Mouse (Mus musculus) forebrain, embryonic 11.5 days (tissue): Measurements from ENCODE around the gene Idh3g. TPM values are rescaled to one million over a fixed set of nuclear protein-coding genes. Genes with fewer than 3 reads are reported as not detected.
A peak's percentile ranks its signal among the peaks of the same experiment; 100 is the strongest.

ENCODE experiments used
- ATAC-seq: fragments of 200-750 bp; cut with Nextera tagmentation; replicated peaks from 2 replicates; pipeline ENCODE4 v1.8.0; 2017; ENCODE audit warnings: moderate TSS enrichment; ENCODE audit not compliant: low FRiP score
- DNase-seq: peaks from one replicate; pipeline ENCODE4 v3.0.0-alpha.2; 2017; ENCODE audit warnings: low spot score
- H3K27ac ChIP-seq: fragments of 300-500 bp; sonication (generic); 2 replicates; pipeline ENCODE4 v1.5.1; 2014; ENCODE audit warnings: low read depth, low read length
- H3K27me3 ChIP-seq: fragments of 300-500 bp; sonication (generic); 2 replicates; pipeline ENCODE4 v1.6.1; 2014; ENCODE audit warnings: mild to moderate bottlenecking, low read length, mixed read lengths; ENCODE audit not compliant: control insufficient read depth, insufficient read depth
- H3K36me3 ChIP-seq: fragments of 300-500 bp; sonication (generic); 2 replicates; pipeline ENCODE4 v1.6.1; 2014; ENCODE audit warnings: mild to moderate bottlenecking, low read length, moderate library complexity, mixed read lengths; ENCODE audit not compliant: control insufficient read depth, insufficient read depth
- H3K4me1 ChIP-seq: fragments of 300-500 bp; sonication (generic); replicated peaks from 2 replicates; pipeline ENCODE4 v1.6.1; 2014; ENCODE audit warnings: low read length, mixed read lengths; ENCODE audit not compliant: control insufficient read depth, insufficient read depth
- H3K4me2 ChIP-seq: fragments of 300-500 bp; sonication (generic); 2 replicates; pipeline ENCODE4 v1.6.1; 2014; ENCODE audit warnings: low read depth, mild to moderate bottlenecking, low read length, moderate library complexity, mixed read lengths; ENCODE audit not compliant: severe bottlenecking
- H3K4me3 ChIP-seq: fragments of 300-500 bp; sonication (generic); 2 replicates; pipeline ENCODE4 v1.5.1; 2014; ENCODE audit warnings: low read depth, low read length
- H3K9ac ChIP-seq: fragments of 300-500 bp; sonication (generic); 2 replicates; pipeline ENCODE4 v1.6.1; 2014; ENCODE audit warnings: low read length
- H3K9me3 ChIP-seq: fragments of 300-500 bp; sonication (generic); 2 replicates; pipeline ENCODE4 v1.6.1; 2016; ENCODE audit warnings: low read length, mixed read lengths; ENCODE audit not compliant: control insufficient read depth
- WGBS: fragments of 180-500 bp; shearing (Covaris S2); extraction: QIAGEN DNeasy Blood & Tissue Kit; methylation state at CpG from one replicate; pipeline ENCODE4 v1.1.7; 2014; 5-methylcytosine and 5-hydroxymethylcytosine counted together
- polyA plus RNA-seq: library from polyadenylated mRNA; unstranded; fragments of >200 nt; fragmentation: Nextera tagmentation; extraction: Ambion mirVana; gene quantifications from 2 replicates; pipeline ENCODE4 v1.2.1, GENCODE M21; 2014

Gene Idh3g
- polyA plus RNA-seq, 1 experiment from 2014 or later: 170 TPM

- no peaks in the 10 kb centered on the region for H3K9me3 ChIP-seq
- 88% methylated on average over 2 of the region's 2 CpGs for WGBS
- no peak overlapping the region for H3K27ac ChIP-seq
- H3K4me3 ChIP-seq: no peak overlapping the region
- no peaks in the 10 kb centered on the region for H3K36me3 ChIP-seq
- ATAC-seq (no peak), DNase-seq (no peak)
- H3K4me1 ChIP-seq: no peaks in the 10 kb centered on the region
- no peak overlapping the region for H3K9ac ChIP-seq
- no peak overlapping the region for H3K4me2 ChIP-seq
- H3K27me3 ChIP-seq: no peaks in the 10 kb centered on the region
These were observed 10.8 kb upstream of the Idh3g start for GRCm38 (mm10) chrX:73797511-73797910.

GRCm38 (mm10) chrX:73793505-73793904 lies 6.8 kb upstream of the Idh3g start:
- no peaks in the 10 kb centered on the region for H3K36me3 ChIP-seq
- DNase-seq (no peak), ATAC-seq (no peak)
- no peak overlapping the region for H3K27ac ChIP-seq
- no peaks in the 10 kb centered on the region for H3K9me3 ChIP-seq
- 18% methylated on average over 1 of the region's 1 CpGs for WGBS
- H3K4me3 ChIP-seq: no peak overlapping the region
- H3K9ac ChIP-seq: no peak overlapping the region
- H3K27me3 ChIP-seq: no peaks in the 10 kb centered on the region
- H3K4me2 ChIP-seq: no peak overlapping the region
- no peaks in the 10 kb centered on the region for H3K4me1 ChIP-seq

- ATAC-seq (no peak), DNase-seq (no peak)
- Histone ChIP-seq H3K4me1 (no peaks in the 10 kb centered on the region), H3K9me3 (no peaks in the 10 kb centered on the region), H3K27me3 (no peaks in the 10 kb centered on the region), H3K4me3 (no peak overlapping the region), H3K9ac (no peak overlapping the region), H3K4me2 (no peak overlapping the region), H3K27ac (no peak overlapping the region), H3K36me3 (no peaks in the 10 kb centered on the region)
These were observed 6.3 kb upstream of the Idh3g start for GRCm38 (mm10) chrX:73793039-73793438.

GRCm38 (mm10) chrX:73788501-73788900 lies 1.8 kb upstream of the Idh3g start:
- DNase-seq (peak; percentile 32), ATAC-seq (no peak)
- H3K9me3 ChIP-seq: no peaks in the 10 kb centered on the region
- no peak overlapping the region for H3K27ac ChIP-seq
- no peaks in the 10 kb centered on the region for H3K27me3 ChIP-seq
- 86% methylated on average over 1 of the region's 1 CpGs for WGBS
- H3K4me3 ChIP-seq: no peak overlapping the region
- no peaks in the 10 kb centered on the region for H3K36me3 ChIP-seq
- no peak overlapping the region for H3K9ac ChIP-seq
- H3K4me1 ChIP-seq: no peaks in the 10 kb centered on the region
- no peak overlapping the region; the same call in 1 of the 2 replicates for H3K4me2 ChIP-seq

- H3K9me3 ChIP-seq: no peaks in the 10 kb centered on the region
- no peaks in the 10 kb centered on the region for H3K27me3 ChIP-seq
- no peaks in the 10 kb centered on the region for H3K4me1 ChIP-seq
- no peak overlapping the region for H3K27ac ChIP-seq
- 20% methylated on average over 22 of the region's 22 CpGs for WGBS
- peak overlapping the region; percentile 70 for H3K9ac ChIP-seq
- H3K36me3 ChIP-seq: no peaks in the 10 kb centered on the region
- ATAC-seq (no peak), DNase-seq (no peak)
- H3K4me3 ChIP-seq: peak overlapping the region; percentile 50
- H3K4me2 ChIP-seq: peak overlapping the region; percentile 46
These were observed 495 bp upstream of the Idh3g start for GRCm38 (mm10) chrX:73787225-73787558.

GRCm38 (mm10) chrX:73785666-73786065 lies 1.0 kb downstream of the Idh3g start:
- Histone ChIP-seq H3K9me3 (no peaks in the 10 kb centered on the region), H3K4me2 (peak overlapping the region; percentile 50), H3K9ac (peak overlapping the region; percentile 64), H3K36me3 (no peaks in the 10 kb centered on the region), H3K27ac (no peak overlapping the region), H3K4me3 (peak overlapping the region; percentile 50), H3K4me1 (no peaks in the 10 kb centered on the region), H3K27me3 (no peaks in the 10 kb centered on the region)
- DNase-seq: no peak
- no peak for ATAC-seq

- H3K27me3 ChIP-seq: no peaks in the 10 kb centered on the region
- no peak for ATAC-seq
- no peak overlapping the region for H3K4me2 ChIP-seq
- H3K4me3 ChIP-seq: no peak overlapping the region
- H3K36me3 ChIP-seq: no peaks in the 10 kb centered on the region; the same call in 1 of the 2 replicates
- 93% methylated on average over 3 of the region's 3 CpGs for WGBS
- H3K4me1 ChIP-seq: no peaks in the 10 kb centered on the region
- H3K27ac ChIP-seq: no peak overlapping the region
- no peaks in the 10 kb centered on the region for H3K9me3 ChIP-seq
- peak; percentile 11 for DNase-seq
- no peak overlapping the region for H3K9ac ChIP-seq
These were observed 4.5 kb downstream of the Idh3g start for GRCm38 (mm10) chrX:73782227-73782626.

GRCm38 (mm10) chrX:73774802-73775483 lies 11.8 kb downstream of the Idh3g start:
- Histone ChIP-seq H3K27me3 (no peaks in the 10 kb centered on the region), H3K4me1 (no peaks in the 10 kb centered on the region), H3K4me3 (no peak overlapping the region), H3K36me3 (no peaks in the 10 kb centered on the region; the same call in 1 of the 2 replicates), H3K27ac (no peak overlapping the region), H3K9ac (no peak overlapping the region), H3K4me2 (no peak overlapping the region), H3K9me3 (no peaks in the 10 kb centered on the region)
- DNase-seq (no peak), ATAC-seq (no peak)
- WGBS: 74% methylated on average over 10 of the region's 10 CpGs

- Histone ChIP-seq H3K4me3 (no peak within 1 kb of the TSS), H3K9me3 (no peaks in the 10 kb centered on the region), H3K4me2 (no peak within 1 kb of the TSS), H3K4me1 (no peaks in the 10 kb centered on the region), H3K9ac (no peak within 1 kb of the TSS), H3K36me3 (no peaks in the 10 kb centered on the region; the same call in 1 of the 2 replicates), H3K27ac (no peak within 1 kb of the TSS), H3K27me3 (no peaks in the 10 kb centered on the region)
- DNase-seq (no peak), ATAC-seq (no peak)
- 63% methylated on average over 9 of the region's 9 CpGs for WGBS
These were observed 12.4 kb downstream of the Idh3g start, which contains the start of gene Srpk3 for GRCm38 (mm10) chrX:73774168-73774760. TSS of gene Srpk3 (plus strand) at chrX:73774405.
